Mouse (Mus musculus): ENCODE measurements around the gene Defb47. TPM values are rescaled to one million over a fixed set of nuclear protein-coding genes. Genes with fewer than 3 reads are reported as not detected.

Gene Defb47
- not detected for total RNA-seq (2023)

DNA sequence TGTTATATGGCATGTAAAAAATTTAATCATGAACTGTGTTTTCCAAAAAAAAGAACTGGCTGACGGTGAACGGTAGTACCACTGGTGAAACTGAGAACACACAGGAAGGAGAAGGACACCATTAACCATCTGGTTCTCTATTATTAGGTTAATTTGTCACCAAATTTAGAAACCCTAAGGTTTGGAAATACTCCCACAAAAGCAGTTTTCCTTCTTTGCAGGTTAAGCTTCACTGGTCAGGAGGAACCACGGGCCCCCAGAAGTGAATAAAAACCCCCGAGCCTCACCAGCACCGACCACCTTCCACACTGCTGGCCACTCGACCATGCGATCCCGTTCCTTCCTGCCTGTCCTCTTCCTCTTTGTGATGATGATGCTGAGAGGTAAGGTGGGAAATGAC is at the start of gene Defb47:
TSS of gene Defb47 (plus strand) at position 301 of the 400 bp plus-strand sequence.

DNA sequence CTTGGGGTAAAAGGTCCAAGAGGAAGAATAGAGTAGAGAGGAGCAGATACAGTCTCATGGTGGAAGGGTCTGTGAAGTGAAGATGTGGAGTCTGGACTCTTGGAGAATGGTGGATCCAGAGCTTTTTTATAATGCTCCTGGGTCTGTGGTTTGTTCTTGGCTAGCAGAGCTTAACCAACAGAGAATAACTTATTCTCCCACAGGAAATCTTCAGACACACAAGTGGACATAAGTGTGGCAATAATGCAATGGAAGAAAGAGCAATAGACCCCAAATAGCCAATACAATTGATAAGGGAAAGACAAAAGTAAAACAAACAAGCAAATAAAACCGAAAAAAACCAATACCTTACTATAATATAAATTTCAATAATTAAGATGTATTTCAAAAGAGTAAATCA is 13.5 kb upstream of the Defb47 start, which contains the start of gene Defb48:
TSS of gene Defb48 (minus strand) at position 101 of the 400 bp plus-strand sequence.

DNA sequence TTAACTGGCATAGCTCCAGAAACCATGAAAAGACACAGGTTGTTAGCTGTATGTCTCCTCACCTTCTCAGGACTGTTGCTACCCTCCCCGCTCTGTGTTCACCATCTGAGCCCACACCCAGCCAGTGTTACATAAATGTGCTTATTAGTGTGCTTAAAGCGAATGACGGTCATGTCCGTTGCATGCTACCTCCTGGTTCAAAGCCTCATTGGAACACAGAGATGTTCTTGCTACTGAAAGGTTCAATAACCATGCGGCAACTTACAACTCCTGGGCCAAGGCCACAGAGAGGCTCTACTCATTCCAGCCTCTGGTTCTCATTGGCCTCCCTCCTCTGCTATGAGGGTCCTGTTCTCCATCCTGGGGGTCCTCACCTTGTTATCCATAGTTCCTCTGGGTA is 13.6 kb downstream of the Defb47 start, which contains the start of gene Defb43:
TSS of gene Defb43 (plus strand) at position 301 of the 400 bp plus-strand sequence.

GRCm38 (mm10) chr14:63046691-63047090 is 48.8 kb downstream of the Defb47 start, which contains the start of gene Defb42:
Gene Defb42 (plus strand): TSS chr14:63046991.

DNA sequence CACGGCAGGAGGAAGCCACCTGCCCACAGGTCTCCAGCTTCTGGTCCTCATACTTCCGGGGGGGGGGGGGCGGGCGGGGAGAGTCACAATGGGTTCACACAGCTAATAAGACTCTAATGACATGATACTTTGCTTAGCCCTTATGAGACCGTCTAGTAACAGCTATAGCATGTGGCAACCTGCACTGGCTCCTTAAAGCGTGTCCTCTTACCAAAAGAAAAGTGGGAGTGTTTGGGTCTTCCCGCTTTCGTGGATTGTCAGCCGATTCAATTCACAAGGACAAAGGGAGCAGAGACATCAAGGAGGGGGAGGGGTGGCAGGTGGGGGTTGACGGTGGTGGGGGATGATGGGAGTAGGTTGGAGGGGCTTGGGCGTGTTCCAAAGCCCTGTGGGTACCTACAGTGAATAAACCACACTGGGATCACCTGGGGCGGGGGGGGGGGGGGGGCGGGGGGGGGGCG is 52.1 kb downstream of the Defb47 start, which contains the start of gene Defb30:
TSS of gene Defb30 (minus strand) at position 51 of the 461 bp plus-strand sequence.

Other genes starting within 250 kb of the Defb47 start
- 66.1 TPM for gene Ints6, start 236.9 kb upstream of the Defb47 start, total RNA-seq (2023)
- gene Wdfy2, start 160.4 kb upstream of the Defb47 start, total RNA-seq (2023): 15.2 TPM
- gene Defb48, start 13.6 kb upstream of the Defb47 start, total RNA-seq (2023): not detected
- gene Defb43, start 13.7 kb downstream of the Defb47 start, total RNA-seq (2023): not detected
- gene Defb42, start 48.9 kb downstream of the Defb47 start, total RNA-seq (2023): not detected
- gene Defb30, start 51.9 kb downstream of the Defb47 start, total RNA-seq (2023): not detected